Mouse (Mus musculus): ENCODE measurements around the gene Parp9. TPM values are rescaled to one million over a fixed set of nuclear protein-coding genes. Genes with fewer than 3 reads are reported as not detected.

Parp9 gene
- 23.1 and 23.2 TPM in 2 replicates for total RNA-seq (2023)

GRCm38 (mm10) chr16:35938211-35939151 is at the start of gene Parp9, which contains the start of gene Dtx3l:
Gene Parp9 (plus strand): TSS chr16:35938470.
Gene Dtx3l (minus strand): TSS chr16:35939151.

GRCm38 (mm10) chr16:35978450-35978849 is 40.2 kb downstream of the Parp9 start, which contains the start of gene Kpna1:
Gene Kpna1 (plus strand): TSS chr16:35978750.

Other genes starting within 250 kb of the Parp9 start
- 22.7 and 33.4 TPM in 2 replicates for gene Dirc2, start 169.1 kb upstream of the Parp9 start, total RNA-seq (2023)
- 9.4 and 12.9 TPM in 2 replicates for gene Hspbap1, start 168.1 kb upstream of the Parp9 start, total RNA-seq (2023)
- gene Parp14, start 66.9 kb upstream of the Parp9 start, total RNA-seq (2023): 21.0 TPM in 2 replicates
- 15.1 and 18.5 TPM in 2 replicates for gene Dtx3l, start 681 bp downstream of the Parp9 start, total RNA-seq (2023)
- gene Kpna1, start 40.3 kb downstream of the Parp9 start, total RNA-seq (2023): 61.6 and 72.1 TPM in 2 replicates
- gene Wdr5b, start 102.7 kb downstream of the Parp9 start, total RNA-seq (2023): 4.1 and 5.4 TPM in 2 replicates
- 9.1 and 12.7 TPM in 2 replicates for gene Fam162a, start 133.1 kb downstream of the Parp9 start, total RNA-seq (2023)
- gene Ccdc58, start 133.2 kb downstream of the Parp9 start, total RNA-seq (2023): 4.1 and 7.6 TPM in 2 replicates
- gene Csta1, start 192.8 kb downstream of the Parp9 start, total RNA-seq (2023): not detected in 2 replicates
- 53.6 and 61.3 TPM in 2 replicates for gene Stfa2l1, start 218.3 kb downstream of the Parp9 start, total RNA-seq (2023)
- 20.4 and 30.4 TPM in 2 replicates for gene Gm5483, start 245.7 kb downstream of the Parp9 start, total RNA-seq (2023)

All from neutrophil, adult 65 days (primary cell).